Mouse (Mus musculus) hindbrain, embryonic 13.5 days (tissue): ENCODE measurements around the gene Snd1. TPM values are rescaled to one million over a fixed set of nuclear protein-coding genes. Genes with fewer than 3 reads are reported as not detected.

Source experiments
- ATAC-seq: fragments of 200-750 bp; cut with Nextera tagmentation; 2 replicates; pipeline ENCODE4 v1.8.0; 2017; ENCODE audit warnings: moderate TSS enrichment; ENCODE audit not compliant: low FRiP score
- H3K27ac ChIP-seq: fragments of 300-500 bp; sonication (generic); 2 replicates; pipeline ENCODE4 v1.5.1; 2015; ENCODE audit warnings: inconsistent platforms, mild to moderate bottlenecking, moderate library complexity
- H3K27me3 ChIP-seq: fragments of 300-500 bp; sonication (generic); 2 replicates; pipeline ENCODE4 v1.6.1; 2015; ENCODE audit warnings: mild to moderate bottlenecking, inconsistent platforms
- H3K36me3 ChIP-seq: fragments of 300-500 bp; sonication (generic); 2 replicates; pipeline ENCODE4 v1.6.1; 2015; ENCODE audit warnings: mild to moderate bottlenecking, inconsistent platforms
- H3K4me1 ChIP-seq: fragments of 300-500 bp; sonication (generic); replicated peaks from 2 replicates; pipeline ENCODE4 v1.6.1; 2015; ENCODE audit warnings: inconsistent platforms
- H3K4me2 ChIP-seq: fragments of 300-500 bp; sonication (generic); 2 replicates; pipeline ENCODE4 v1.6.1; 2015; ENCODE audit warnings: inconsistent platforms, mild to moderate bottlenecking, moderate library complexity
- H3K4me3 ChIP-seq: fragments of 300-500 bp; sonication (generic); 2 replicates; pipeline ENCODE4 v1.5.1; 2015; ENCODE audit warnings: mild to moderate bottlenecking, inconsistent platforms
- H3K9ac ChIP-seq: fragments of 300-500 bp; sonication (generic); 2 replicates; pipeline ENCODE4 v1.6.1; 2015; ENCODE audit warnings: mild to moderate bottlenecking, inconsistent platforms
- H3K9me3 ChIP-seq: fragments of 300-500 bp; sonication (generic); 2 replicates; pipeline ENCODE4 v1.6.1; 2016; ENCODE audit warnings: inconsistent platforms
- WGBS: fragments of 180-500 bp; shearing (Covaris S2); methylation state at CpG from one replicate; pipeline ENCODE4 v1.1.7; 2015; 5-methylcytosine and 5-hydroxymethylcytosine counted together
- polyA plus RNA-seq: library from polyadenylated mRNA; unstranded; fragments of >200 nt; fragmentation: Nextera tagmentation; extraction: Ambion mirVana; gene quantifications from 2 replicates; pipeline ENCODE4 v1.2.1, GENCODE M21; 2015

Gene Snd1
- polyA plus RNA-seq, 1 experiment from 2014 or later, result 81.2 TPM

GRCm38 (mm10) chr6:28787133-28787532 lies 312.2 kb downstream of the Snd1 start:
- no peak for ATAC-seq
- no peaks in the 10 kb centered on the region for H3K36me3 ChIP-seq
- H3K4me3 ChIP-seq, result no peak overlapping the region
- no peaks in the 10 kb centered on the region for H3K9me3 ChIP-seq
- no peak overlapping the region for H3K9ac ChIP-seq
- WGBS, result 61% methylated on average over 6 of the region's 6 CpGs
- peaks cover 45% of the 10 kb centered on the region for H3K4me1 ChIP-seq
- no peak overlapping the region for H3K27ac ChIP-seq
- H3K4me2 ChIP-seq, result no peak overlapping the region
- no peaks in the 10 kb centered on the region for H3K27me3 ChIP-seq

GRCm38 (mm10) chr6:28789685-28790084 lies 314.7 kb downstream of the Snd1 start:
- Histone ChIP-seq H3K4me1 (peaks cover 30% of the 10 kb centered on the region), H3K4me3 (no peak overlapping the region), H3K27ac (no peak overlapping the region), H3K4me2 (no peak overlapping the region), H3K9me3 (no peaks in the 10 kb centered on the region), H3K9ac (no peak overlapping the region), H3K36me3 (no peaks in the 10 kb centered on the region), H3K27me3 (no peaks in the 10 kb centered on the region)
- 91% methylated on average over 4 of the region's 4 CpGs for WGBS
- no peak for ATAC-seq

GRCm38 (mm10) chr6:28791183-28791582 lies 316.2 kb downstream of the Snd1 start:
- no peak for ATAC-seq
- H3K9me3 ChIP-seq, result no peaks in the 10 kb centered on the region
- H3K4me2 ChIP-seq, result no peak overlapping the region
- peaks cover 40% of the 10 kb centered on the region for H3K4me1 ChIP-seq
- no peaks in the 10 kb centered on the region for H3K27me3 ChIP-seq
- WGBS, result 54% methylated on average over 3 of the region's 3 CpGs
- no peak overlapping the region for H3K4me3 ChIP-seq
- H3K9ac ChIP-seq, result no peak overlapping the region
- no peaks in the 10 kb centered on the region for H3K36me3 ChIP-seq
- no peak overlapping the region for H3K27ac ChIP-seq

GRCm38 (mm10) chr6:28791809-28792208 lies 316.9 kb downstream of the Snd1 start:
- H3K27ac ChIP-seq, result no peak overlapping the region
- no peak overlapping the region for H3K9ac ChIP-seq
- H3K36me3 ChIP-seq, result no peaks in the 10 kb centered on the region
- no peak overlapping the region for H3K4me2 ChIP-seq
- no peaks in the 10 kb centered on the region for H3K9me3 ChIP-seq
- H3K4me1 ChIP-seq, result peaks cover 45% of the 10 kb centered on the region
- WGBS, result 84% methylated on average over 3 of the region's 3 CpGs
- ATAC-seq, result no peak
- H3K27me3 ChIP-seq, result no peaks in the 10 kb centered on the region
- H3K4me3 ChIP-seq, result no peak overlapping the region

GRCm38 (mm10) chr6:28795380-28795779 lies 320.4 kb downstream of the Snd1 start:
- ATAC-seq, result peak; percentile 47
- Histone ChIP-seq H3K4me2 (peak overlapping the region; percentile 6; the same call in 1 of the 2 replicates), H3K9ac (0 out of 2 replicates have a peak overlapping the region, but pooled peaks have one; percentile 26), H3K4me1 (peaks cover 30% of the 10 kb centered on the region), H3K27ac (peak overlapping the region; percentile 68), H3K36me3 (no peaks in the 10 kb centered on the region), H3K4me3 (no peak overlapping the region), H3K9me3 (no peaks in the 10 kb centered on the region), H3K27me3 (no peaks in the 10 kb centered on the region)
- 22% methylated on average over 9 of the region's 9 CpGs for WGBS

- Histone ChIP-seq H3K27ac (peak overlapping the region; percentile 68), H3K4me3 (no peak overlapping the region), H3K4me1 (peaks cover 26% of the 10 kb centered on the region), H3K36me3 (no peaks in the 10 kb centered on the region), H3K9ac (0 out of 2 replicates have a peak overlapping the region, but pooled peaks have one; percentile 26), H3K27me3 (no peaks in the 10 kb centered on the region), H3K4me2 (peak overlapping the region; percentile 6; the same call in 1 of the 2 replicates), H3K9me3 (no peaks in the 10 kb centered on the region)
- peak; percentile 32; the same call in 1 of the 2 replicates for ATAC-seq
- 76% methylated on average over 16 of the region's 16 CpGs for WGBS
Measured at GRCm38 (mm10) chr6:28795792-28796515, 321.0 kb downstream of the Snd1 start.

- no peaks in the 10 kb centered on the region for H3K27me3 ChIP-seq
- H3K27ac ChIP-seq, result no peak overlapping the region
- no peaks in the 10 kb centered on the region for H3K36me3 ChIP-seq
- H3K9me3 ChIP-seq, result no peaks in the 10 kb centered on the region
- ATAC-seq, result no peak
- H3K4me3 ChIP-seq, result no peak overlapping the region
- WGBS, result 93% methylated on average over 2 of the region's 2 CpGs
- peaks cover 17% of the 10 kb centered on the region for H3K4me1 ChIP-seq
- H3K9ac ChIP-seq, result no peak overlapping the region
- H3K4me2 ChIP-seq, result no peak overlapping the region
Measured at GRCm38 (mm10) chr6:28799818-28800217, 324.9 kb downstream of the Snd1 start.

- no peak overlapping the region for H3K4me3 ChIP-seq
- no peaks in the 10 kb centered on the region for H3K9me3 ChIP-seq
- no peak overlapping the region for H3K4me2 ChIP-seq
- WGBS, result 99% methylated on average over 3 of the region's 3 CpGs
- no peak overlapping the region for H3K27ac ChIP-seq
- H3K9ac ChIP-seq, result no peak overlapping the region
- peaks cover 6% of the 10 kb centered on the region for H3K4me1 ChIP-seq
- no peaks in the 10 kb centered on the region for H3K36me3 ChIP-seq
- no peak for ATAC-seq
- no peaks in the 10 kb centered on the region for H3K27me3 ChIP-seq
Measured at GRCm38 (mm10) chr6:28800976-28801375, 326.0 kb downstream of the Snd1 start.

- no peak overlapping the region for H3K4me2 ChIP-seq
- H3K9me3 ChIP-seq, result no peaks in the 10 kb centered on the region
- WGBS, result 91% methylated on average over 6 of the region's 6 CpGs
- H3K4me1 ChIP-seq, result no peaks in the 10 kb centered on the region
- H3K4me3 ChIP-seq, result no peak overlapping the region
- no peak overlapping the region for H3K27ac ChIP-seq
- peaks cover 5% of the 10 kb centered on the region for H3K36me3 ChIP-seq
- no peak for ATAC-seq
- no peaks in the 10 kb centered on the region for H3K27me3 ChIP-seq
- no peak overlapping the region for H3K9ac ChIP-seq
Measured at GRCm38 (mm10) chr6:28803678-28804279, 328.8 kb downstream of the Snd1 start.

GRCm38 (mm10) chr6:28804751-28805150 lies 329.8 kb downstream of the Snd1 start:
- no peaks in the 10 kb centered on the region for H3K27me3 ChIP-seq
- H3K4me3 ChIP-seq, result no peak overlapping the region
- H3K9ac ChIP-seq, result no peak overlapping the region
- H3K27ac ChIP-seq, result no peak overlapping the region
- H3K4me1 ChIP-seq, result 0 out of 2 replicates have a peak, but pooled peaks cover 2% of the 10 kb centered on the region
- no peaks in the 10 kb centered on the region for H3K9me3 ChIP-seq
- H3K4me2 ChIP-seq, result no peak overlapping the region
- 93% methylated on average over 5 of the region's 5 CpGs for WGBS
- ATAC-seq, result no peak
- H3K36me3 ChIP-seq, result peaks cover 15% of the 10 kb centered on the region

- Histone ChIP-seq H3K36me3 (peaks cover 58% of the 10 kb centered on the region), H3K27me3 (no peaks in the 10 kb centered on the region), H3K4me2 (no peak overlapping the region), H3K9me3 (no peaks in the 10 kb centered on the region), H3K9ac (no peak overlapping the region), H3K4me3 (no peak overlapping the region), H3K4me1 (peaks cover 40% of the 10 kb centered on the region), H3K27ac (no peak overlapping the region)
- WGBS, result 84% methylated on average over 9 of the region's 9 CpGs
- ATAC-seq, result no peak
Measured at GRCm38 (mm10) chr6:28813057-28813456, 338.1 kb downstream of the Snd1 start.

- Histone ChIP-seq H3K4me2 (no peak overlapping the region), H3K36me3 (peaks cover 57% of the 10 kb centered on the region), H3K27me3 (no peaks in the 10 kb centered on the region), H3K9me3 (no peaks in the 10 kb centered on the region), H3K4me1 (peaks cover 50% of the 10 kb centered on the region), H3K9ac (no peak overlapping the region), H3K27ac (no peak overlapping the region), H3K4me3 (no peak overlapping the region)
- 85% methylated on average over 2 of the region's 2 CpGs for WGBS
- no peak for ATAC-seq
Measured at GRCm38 (mm10) chr6:28814895-28815294, 340.0 kb downstream of the Snd1 start.

GRCm38 (mm10) chr6:28817039-28817438 lies 342.1 kb downstream of the Snd1 start:
- no peak overlapping the region for H3K4me3 ChIP-seq
- H3K4me1 ChIP-seq, result peaks cover 68% of the 10 kb centered on the region
- 69% methylated on average over 9 of the region's 9 CpGs for WGBS
- no peak overlapping the region for H3K27ac ChIP-seq
- H3K9ac ChIP-seq, result no peak overlapping the region
- no peak for ATAC-seq
- H3K9me3 ChIP-seq, result no peaks in the 10 kb centered on the region
- H3K27me3 ChIP-seq, result no peaks in the 10 kb centered on the region
- H3K4me2 ChIP-seq, result no peak overlapping the region
- peaks cover 62% of the 10 kb centered on the region for H3K36me3 ChIP-seq
